Mouse (Mus musculus) thymus, postnatal 25 days (tissue): ENCODE measurements around the gene Gjc3.
"Not testable (repeated sequence)": the region's sequence is repeated elsewhere in the genome, so short reads cannot be mapped to it uniquely, and the experiment has no call there.

Experiments
- DNase-seq: peaks from one replicate; pipeline ENCODE4 v3.0.0; 2022

Gjc3 gene

GRCm38 (mm10) chr5:137962945-137963344 is at the start of gene Gjc3:
Gene Gjc3, minus strand, starts transcription at chr5:137963098.
- DNase-seq, result no peak

DNA sequence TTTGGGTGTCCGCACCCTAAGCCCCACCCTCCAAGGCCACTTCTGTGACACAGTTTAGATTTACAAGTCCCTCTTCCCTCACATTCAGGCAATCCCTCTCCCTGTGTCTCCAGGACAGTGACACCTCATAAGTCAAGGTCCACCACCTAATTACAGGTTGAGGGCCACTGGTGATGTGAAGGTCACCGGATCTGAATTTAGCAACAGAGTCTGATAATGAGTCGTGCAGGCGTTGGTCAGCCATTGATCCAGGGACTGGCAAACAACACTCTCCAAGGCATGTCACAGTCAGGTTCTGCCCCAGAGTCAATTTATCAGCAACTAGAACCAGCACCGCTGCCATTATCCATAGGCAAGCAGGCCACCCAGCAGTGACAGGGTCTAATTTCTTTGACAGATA is 49.5 kb upstream of the Gjc3 start:
- no peak for DNase-seq

- no peak for DNase-seq
Observed at GRCm38 (mm10) chr5:138009437-138009836, 46.5 kb upstream of the Gjc3 start.

DNA sequence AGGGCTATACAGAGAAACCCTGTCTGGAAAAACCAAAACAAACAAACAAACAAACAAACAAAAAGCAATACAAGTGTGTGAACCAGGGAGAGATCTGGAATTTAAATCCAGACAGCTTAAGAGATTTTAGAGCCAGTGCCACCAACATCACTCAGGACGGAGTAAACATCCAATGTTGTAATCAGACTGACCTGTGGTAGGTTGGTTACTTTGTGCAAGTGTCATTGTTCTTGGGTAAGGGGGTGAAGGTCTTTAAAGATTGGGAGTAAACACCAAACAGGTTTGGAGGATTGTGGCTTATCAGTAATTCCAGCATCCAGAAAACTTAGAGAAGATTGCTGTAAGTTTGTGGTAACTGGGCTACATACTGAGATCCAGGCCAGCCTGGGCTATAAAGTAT is 23.5 kb upstream of the Gjc3 start:
- DNase-seq, result no peak

- no peak for DNase-seq
Observed at GRCm38 (mm10) chr5:137981300-137981699, 18.4 kb upstream of the Gjc3 start, which contains the start of gene Azgp1. Gene Azgp1, plus strand, starts transcription at chr5:137981520.

DNA sequence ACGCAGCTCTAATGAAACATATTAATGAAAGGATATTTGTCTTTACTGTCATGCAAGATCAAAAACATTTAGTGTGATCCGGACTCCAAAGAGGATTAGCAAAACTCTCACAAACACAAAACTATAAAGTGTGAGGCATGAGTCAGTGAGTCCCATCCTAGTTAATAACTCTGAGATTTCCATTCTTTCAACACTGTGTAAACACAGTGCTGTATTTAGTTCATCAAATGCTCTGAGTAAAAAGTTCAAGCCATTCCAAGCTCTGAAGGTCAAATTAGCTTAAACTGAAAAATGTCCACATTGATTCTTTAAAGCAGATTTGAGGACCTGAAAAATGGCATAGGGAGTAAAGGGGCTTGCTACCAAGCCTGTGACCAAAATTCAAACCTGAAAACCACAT is 16.2 kb upstream of the Gjc3 start:
- no peak for DNase-seq

DNA sequence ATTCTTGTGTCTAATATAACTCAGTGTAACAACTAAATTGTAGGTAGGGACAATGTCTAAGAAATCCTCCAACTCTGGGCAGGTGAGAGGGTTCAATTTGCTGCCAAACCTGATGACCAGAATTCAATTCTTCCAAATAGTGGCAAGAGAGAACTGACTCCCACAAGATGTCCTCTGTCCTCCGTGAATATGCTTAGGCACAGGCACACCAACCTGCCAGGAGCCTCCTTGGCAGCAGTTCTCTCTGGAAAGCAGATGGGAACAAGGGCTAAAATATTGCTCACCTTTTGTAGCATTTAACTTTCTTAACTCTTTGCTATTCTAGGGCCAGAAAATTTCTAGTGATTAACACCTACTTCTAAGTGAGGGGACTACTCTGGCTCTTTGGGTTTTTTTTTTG is 14.4 kb upstream of the Gjc3 start:
- DNase-seq, result no peak

- DNase-seq, result no peak
Observed at GRCm38 (mm10) chr5:137975434-137975833, 12.5 kb upstream of the Gjc3 start.

DNA sequence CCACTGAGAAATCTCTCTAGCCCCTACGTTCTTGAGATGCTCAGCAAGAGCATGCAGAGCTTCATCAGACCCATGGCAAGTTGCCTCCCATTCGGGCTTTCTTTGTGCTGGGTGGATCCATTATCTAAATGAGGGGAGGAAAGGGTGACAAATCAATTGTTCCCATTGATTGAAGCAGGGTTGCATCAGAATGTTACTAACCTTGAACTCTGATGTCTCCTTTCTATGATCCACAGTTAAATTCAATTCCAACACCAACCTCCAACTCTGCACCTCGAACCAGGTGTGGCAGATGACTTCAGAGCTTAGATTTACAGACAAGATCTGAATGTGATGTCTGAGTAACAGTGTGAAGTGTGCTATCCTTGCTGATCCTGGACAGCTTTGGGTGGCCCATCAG is 11.8 kb upstream of the Gjc3 start:
- no peak for DNase-seq

GRCm38 (mm10) chr5:137973738-137974137 is 10.8 kb upstream of the Gjc3 start:
- no peak for DNase-seq

DNA sequence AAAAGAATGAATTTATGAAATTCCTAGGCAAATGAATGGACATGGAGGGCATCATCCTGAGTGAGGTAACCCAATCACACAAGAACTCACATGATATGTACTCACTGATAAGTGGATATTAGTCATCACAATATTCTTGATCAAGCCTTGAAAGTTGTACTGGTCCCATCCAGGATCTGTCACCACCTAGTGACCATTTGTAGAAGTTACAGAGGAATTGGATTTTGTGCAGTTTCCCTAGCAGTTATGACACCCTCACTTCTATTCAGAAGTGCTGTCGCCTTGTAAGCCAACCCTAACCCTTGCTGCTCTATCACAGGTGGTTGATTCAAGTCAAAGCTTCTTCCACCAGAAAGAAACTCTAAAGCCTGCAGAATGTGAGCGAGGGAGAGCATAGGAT is 10.3 kb upstream of the Gjc3 start:
- DNase-seq, result no peak

GRCm38 (mm10) chr5:137966492-137966891 is 3.6 kb upstream of the Gjc3 start:
- no peak for DNase-seq

DNA sequence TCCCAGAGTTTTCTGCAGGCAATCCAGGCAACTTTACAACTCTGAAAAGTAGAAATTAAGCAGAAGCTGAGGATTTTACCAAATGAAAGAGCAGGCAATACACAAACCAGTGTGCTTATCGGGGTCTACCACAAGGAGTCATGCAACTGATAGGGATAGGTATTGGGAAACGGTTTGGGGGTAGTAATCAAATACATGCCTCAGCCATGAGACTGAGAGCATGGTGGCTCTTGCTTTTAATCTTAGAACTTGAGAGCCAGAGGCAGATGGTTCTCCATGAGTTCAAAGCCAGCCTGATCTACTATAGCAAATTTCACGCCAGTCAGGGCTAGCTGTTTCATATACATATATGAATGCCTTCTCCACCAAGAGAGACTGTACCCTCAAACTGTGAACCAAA is 6.5 kb downstream of the Gjc3 start:
- DNase-seq, result no peak

DNA sequence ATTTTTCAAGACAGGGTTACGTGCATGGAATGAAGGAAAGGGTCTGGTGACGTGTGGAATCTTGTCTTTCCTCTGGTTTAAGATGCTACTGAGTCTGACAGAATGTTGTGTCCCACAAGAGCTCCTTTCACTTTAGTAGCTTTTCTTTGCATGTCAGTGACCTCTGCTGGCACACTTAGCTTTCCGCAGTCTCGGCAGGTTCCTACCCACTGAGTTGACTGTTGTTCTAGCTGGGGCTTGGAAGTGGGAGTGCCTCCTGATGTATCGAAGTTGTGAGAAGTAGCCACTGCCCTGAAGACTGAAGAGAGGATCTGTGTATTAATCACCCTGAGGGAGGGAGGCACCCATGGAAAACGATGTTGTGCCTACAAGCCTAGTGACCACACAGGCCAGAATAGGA is 11.7 kb downstream of the Gjc3 start:
- DNase-seq, result peak; percentile 4

- DNase-seq, result no peak
Observed at GRCm38 (mm10) chr5:137947303-137947702, 15.6 kb downstream of the Gjc3 start.

DNA sequence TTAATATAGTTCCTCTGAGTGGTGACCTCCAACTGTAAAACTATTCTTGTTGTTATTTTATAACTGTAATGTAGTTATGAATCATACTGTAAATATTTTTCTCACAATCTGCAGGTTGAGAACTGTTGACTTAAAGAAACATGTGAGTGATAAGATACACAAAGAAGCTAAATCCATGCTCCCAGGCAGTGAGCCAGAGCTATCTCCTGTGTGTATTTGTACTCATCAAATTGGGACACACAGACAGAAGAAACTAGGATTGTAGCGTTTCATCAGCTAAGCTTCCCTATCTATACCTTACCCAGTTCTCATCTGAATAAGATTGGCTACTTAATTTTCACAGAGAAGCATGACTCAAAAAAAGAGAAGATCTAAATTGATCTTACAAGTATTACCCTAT is 19.8 kb downstream of the Gjc3 start:
- no peak for DNase-seq

- DNase-seq, result no peak
Observed at GRCm38 (mm10) chr5:137940948-137941347, 21.9 kb downstream of the Gjc3 start.

GRCm38 (mm10) chr5:137937238-137937637 is 25.7 kb downstream of the Gjc3 start:
- no peak for DNase-seq

- no peak for DNase-seq
Observed at GRCm38 (mm10) chr5:137936486-137936885, 26.4 kb downstream of the Gjc3 start.

GRCm38 (mm10) chr5:137933934-137934333 is 29.0 kb downstream of the Gjc3 start:
- DNase-seq, result not testable (repeated sequence)

- DNase-seq, result no peak
Observed at GRCm38 (mm10) chr5:137928439-137928838, 34.5 kb downstream of the Gjc3 start.

- DNase-seq, result no peak
Observed at GRCm38 (mm10) chr5:137922171-137922570, 40.7 kb downstream of the Gjc3 start.

GRCm38 (mm10) chr5:137921532-137921931 is 41.4 kb downstream of the Gjc3 start, which contains the start of gene Cyp3a13:
Gene Cyp3a13, minus strand, starts transcription at chr5:137921619.
- DNase-seq, result no peak

DNA sequence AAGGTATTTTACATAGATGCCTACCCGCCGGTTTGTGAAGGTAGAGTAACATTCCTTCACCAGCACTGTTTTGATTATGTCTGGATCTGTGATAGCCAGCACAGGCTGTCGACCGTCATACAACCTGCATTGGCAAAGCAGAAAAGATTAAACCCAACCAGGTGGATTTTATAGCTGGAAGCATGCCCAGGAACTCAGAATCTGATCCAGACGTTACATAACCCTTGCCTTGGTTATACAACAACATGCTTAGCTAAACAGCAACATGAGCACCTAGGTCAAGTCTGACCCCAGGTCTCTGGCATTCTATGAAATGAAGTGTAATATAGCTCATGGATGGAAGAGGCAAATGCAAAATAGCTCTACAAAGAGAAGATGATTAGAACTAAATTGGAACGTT is 47.3 kb downstream of the Gjc3 start:
- no peak for DNase-seq

GRCm38 (mm10) chr5:137914508-137914907 is 48.4 kb downstream of the Gjc3 start:
- DNase-seq, result no peak
